8 mouse cellular contexts compared by ENCODE assay signal in the genomic region with DNA sequence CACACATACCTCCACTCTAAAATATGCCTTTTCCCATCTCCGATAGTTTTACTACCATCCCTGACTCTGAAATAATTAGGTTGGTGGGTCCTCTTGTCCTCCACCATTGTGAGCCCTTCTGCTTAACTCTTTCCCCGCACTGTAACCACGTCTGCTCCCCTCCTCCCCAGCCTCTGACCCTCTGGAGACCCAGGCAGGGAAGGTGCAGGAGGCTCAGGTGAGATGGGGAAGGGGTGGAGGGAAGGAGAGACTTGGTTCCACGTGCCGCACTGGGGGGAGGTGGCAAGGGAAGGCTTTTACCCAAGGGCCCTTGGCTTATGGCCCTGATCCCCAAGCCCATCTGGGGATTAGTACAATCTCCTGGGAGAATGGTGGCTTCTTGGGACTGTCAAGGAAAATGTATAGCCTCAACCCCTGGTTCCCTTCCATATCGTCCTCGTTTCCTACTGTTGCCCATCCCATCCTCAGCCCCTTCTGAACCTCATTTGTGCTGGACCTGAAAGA. TPM values are rescaled to one million over a fixed set of nuclear protein-coding genes. Genes with fewer than 3 reads are reported as not detected.
A peak's percentile ranks its signal among the peaks of the same experiment; 100 is the strongest.
DNase-seq lines count a peak whose midpoint lies in the region; ATAC-seq and TF ChIP-seq lines count a peak whose summit lies in the region.

A gene (minus strand): TSS at position 51 of the 504 bp plus-strand sequence.

- no peak for DNase-seq in thymus, adult 2 months
- no peak for DNase-seq in thymus, postnatal 36 days
- DNase-seq in left cerebral cortex, postnatal 14 days (ENCODE audit: low spot score in 2 of 2): no peak
- no peak for DNase-seq in right cerebral cortex, postnatal 10 days (ENCODE audit: low spot score in 2 of 2)
- DNase-seq in frontal cortex, postnatal 25 days (ENCODE audit: low spot score in 2 of 2): no peak

- 79% methylated on average over 7 of the region's 7 CpGs for WGBS in thymus, adult 2 months
- WGBS in embryonic facial prominence, embryonic 13.5 days: 54% methylated on average over 7 of the region's 7 CpGs
- WGBS in heart, embryonic 14.5 days: 61% methylated on average over 7 of the region's 7 CpGs

- peak within 1 kb of the TSS; percentile 78 for H3K9ac ChIP-seq in embryonic facial prominence, embryonic 13.5 days
- peak within 1 kb of the TSS; percentile 77 for H3K9ac ChIP-seq in heart, embryonic 14.5 days (ENCODE audit: low read length)

- H3K27ac ChIP-seq in thymus, adult 2 months (ENCODE audit: control insufficient read depth, insufficient read depth, low read length): no peak within 1 kb of the TSS
- H3K27ac ChIP-seq in embryonic facial prominence, embryonic 13.5 days: no peak within 1 kb of the TSS
- H3K27ac ChIP-seq in heart, embryonic 14.5 days (replicated peaks in 1 of 2; ENCODE audit: control insufficient read depth in 1 of 2, insufficient read depth in 1 of 2, low read depth in 2 of 2, low read length in 2 of 2): no peak within 1 kb of the TSS

- no peaks in the 10 kb centered on the region for H3K36me3 ChIP-seq in thymus, adult 2 months (ENCODE audit: control insufficient read depth, insufficient read depth, low read length)
- peaks cover 14% of the 10 kb centered on the region for H3K36me3 ChIP-seq in embryonic facial prominence, embryonic 13.5 days
- H3K36me3 ChIP-seq in heart, embryonic 14.5 days (ENCODE audit: control insufficient read depth, insufficient read depth, low read length): 0 out of 2 replicates have a peak, but pooled peaks cover 9% of the 10 kb centered on the region

- H3K4me1 ChIP-seq in thymus, adult 2 months (replicated peaks; ENCODE audit: control insufficient read depth, insufficient read depth, low read length): peaks cover 16% of the 10 kb centered on the region
- H3K4me1 ChIP-seq in embryonic facial prominence, embryonic 13.5 days: peaks cover 24% of the 10 kb centered on the region
- peaks cover 8 to 16% of the 10 kb centered on the region in 2 experiments for H3K4me1 ChIP-seq in heart, embryonic 14.5 days (ENCODE audit: control insufficient read depth in 2 of 2, insufficient read depth in 2 of 2, low read length in 2 of 2)

- TF ChIP-seq CTCF in thymus, adult 2 months (IDR thresholded peaks at IDR 0.05; ENCODE audit: borderline replicate concordance, control insufficient read depth, extremely low read depth, insufficient read depth, low read length, poor library complexity): no peak

- H3K4me3 ChIP-seq in thymus, adult 2 months (ENCODE audit: control insufficient read depth, insufficient read depth, low read length): peak within 1 kb of the TSS; percentile 74
- H3K4me3 ChIP-seq in embryonic facial prominence, embryonic 13.5 days: peak within 1 kb of the TSS; percentile 83
- H3K4me3 ChIP-seq in heart, embryonic 14.5 days (ENCODE audit: control insufficient read depth in 1 of 2, insufficient read depth in 1 of 2, low read depth in 1 of 2, low read length in 2 of 2): peak within 1 kb of the TSS; percentile 71 to 75

- H3K9me3 ChIP-seq in embryonic facial prominence, embryonic 13.5 days: no peaks in the 10 kb centered on the region
- H3K9me3 ChIP-seq in heart, embryonic 14.5 days (ENCODE audit: control insufficient read depth, low read length): no peaks in the 10 kb centered on the region

- TF ChIP-seq POLR2A in thymus, adult 2 months (IDR thresholded peaks at IDR 0.05; ENCODE audit: control insufficient read depth, extremely low read depth, insufficient read depth, low read length, poor library complexity): no peak

- no peaks in the 10 kb centered on the region for H3K27me3 ChIP-seq in thymus, adult 2 months (ENCODE audit: control insufficient read depth, insufficient read depth, low read length)
- H3K27me3 ChIP-seq in embryonic facial prominence, embryonic 13.5 days: no peaks in the 10 kb centered on the region
- no peaks in the 10 kb centered on the region for H3K27me3 ChIP-seq in heart, embryonic 14.5 days (ENCODE audit: control insufficient read depth, insufficient read depth, low read length)

- H3K4me2 ChIP-seq in embryonic facial prominence, embryonic 13.5 days: peak within 1 kb of the TSS; percentile 76
- peak within 1 kb of the TSS; percentile 82 for H3K4me2 ChIP-seq in heart, embryonic 14.5 days (ENCODE audit: low read length)

- intact Hi-C loops in left cerebral cortex, postnatal 14 days (cut with DNase I): no loop called here

- ATAC-seq in embryonic facial prominence, embryonic 13.5 days (ENCODE audit: insufficient number of reproducible peaks, insufficient read depth, low FRiP score, low TSS enrichment, low read depth): no peak
- ATAC-seq in heart, embryonic 14.5 days (ENCODE audit: insufficient number of reproducible peaks, insufficient read depth, low FRiP score, low read depth): no peak
- no peak for ATAC-seq in monocyte, adult 5-6 weeks (replicated peaks; ENCODE audit: insufficient number of reproducible peaks, low FRiP score, low TSS enrichment, poor library complexity, severe bottlenecking)

RNA-seq across cellular contexts. Expression of the gene that starts here (rescaled TPM):
- 75.5 and 78.8 TPM in 2 replicates for polyA plus RNA-seq in thymus, adult 2 months (2012; rRNA removed)
- polyA plus RNA-seq in embryonic facial prominence, embryonic 13.5 days (2015; fragmentation: Nextera tagmentation; extraction: Ambion mirVana): 38.8 and 40.5 TPM in 2 replicates
- 25.7 and 29.5 TPM in 2 replicates for polyA plus RNA-seq in heart, embryonic 14.5 days (2014; fragmentation: Nextera tagmentation; extraction: Ambion mirVana)
- total RNA-seq in left cerebral cortex, postnatal 14 days (2021): 10 to 100 TPM; 39.3 to 39.6 TPM
- total RNA-seq in monocyte, adult 5-6 weeks (2017): 25.0 to 46.0 TPM (median 30.1 TPM) in 3 replicates
